Mouse (Mus musculus) ZHBTc4 (cell line): ENCODE data around the gene Prkca.

Source experiments
- DNase-seq: peaks from one replicate; pipeline ENCODE4 v3.0.0-alpha.2; 2011; ENCODE audit warnings: low read depth, low spot score

Prkca gene

GRCm38 (mm10) chr11:108236195-108236594, 107.5 kb downstream of the Prkca start:
- DNase-seq = no peak

- DNase-seq = no peak
Measured at GRCm38 (mm10) chr11:108235081-108235703, 108.5 kb downstream of the Prkca start.

- no peak for DNase-seq
Measured at GRCm38 (mm10) chr11:108233015-108233414, 110.7 kb downstream of the Prkca start.

- no peak for DNase-seq
Measured at GRCm38 (mm10) chr11:108230101-108230500, 113.6 kb downstream of the Prkca start.

- no peak for DNase-seq
Measured at GRCm38 (mm10) chr11:108229176-108229946, 114.4 kb downstream of the Prkca start.

GRCm38 (mm10) chr11:108228497-108228896, 115.2 kb downstream of the Prkca start:
- no peak for DNase-seq

- no peak for DNase-seq
Measured at GRCm38 (mm10) chr11:108226248-108226647, 117.5 kb downstream of the Prkca start.

- DNase-seq = no peak
Measured at GRCm38 (mm10) chr11:108224233-108224973, 119.3 kb downstream of the Prkca start.

GRCm38 (mm10) chr11:108223613-108224232, 120.0 kb downstream of the Prkca start:
- DNase-seq = no peak

- DNase-seq = no peak
Measured at GRCm38 (mm10) chr11:108223154-108223553, 120.6 kb downstream of the Prkca start.

GRCm38 (mm10) chr11:108222616-108223015, 121.1 kb downstream of the Prkca start:
- no peak for DNase-seq

GRCm38 (mm10) chr11:108222026-108222425, 121.7 kb downstream of the Prkca start:
- no peak for DNase-seq

GRCm38 (mm10) chr11:108221124-108221835, 122.4 kb downstream of the Prkca start:
- no peak for DNase-seq

- no peak for DNase-seq
Measured at GRCm38 (mm10) chr11:108220605-108221004, 123.1 kb downstream of the Prkca start.

GRCm38 (mm10) chr11:108217043-108217442, 126.7 kb downstream of the Prkca start:
- DNase-seq = no peak

- no peak for DNase-seq
Measured at GRCm38 (mm10) chr11:108216064-108216463, 127.7 kb downstream of the Prkca start.

GRCm38 (mm10) chr11:108215466-108215865, 128.3 kb downstream of the Prkca start:
- no peak for DNase-seq

GRCm38 (mm10) chr11:108214521-108215223, 129.1 kb downstream of the Prkca start:
- DNase-seq = no peak

- DNase-seq = no peak
Measured at GRCm38 (mm10) chr11:108213783-108214182, 129.9 kb downstream of the Prkca start.

- peak; percentile 65 for DNase-seq
Measured at GRCm38 (mm10) chr11:108212638-108213037, 131.1 kb downstream of the Prkca start.

- DNase-seq = no peak
Measured at GRCm38 (mm10) chr11:108212030-108212429, 131.7 kb downstream of the Prkca start.
